In genomic region chr7:74323683-74324082, GRCm38 (mm10) we compare ENCODE assay signal across 9 mouse cellular contexts.
DNase-seq lines count a peak whose midpoint lies in the region; ATAC-seq and TF ChIP-seq lines count a peak whose summit lies in the region.
"Had no signal": no experiment of that assay in that cellular context is flagged by ENCODE, and none has a peak within 500 bp of the region (broad histone marks: within the 10 kb centered on the region; RNA-seq: fewer than 3 reads in every experiment).

No protein-coding gene starts in this region.

- no peaks in the 10 kb centered on the region for H3K27me3 ChIP-seq in forebrain, embryonic 12.5 days
- H3K27me3 ChIP-seq in forebrain, embryonic 10.5 days (ENCODE audit: poor library complexity, severe bottlenecking) = no peaks in the 10 kb centered on the region
- H3K27me3 ChIP-seq in heart, embryonic 13.5 days (replicated peaks) = no peaks in the 10 kb centered on the region
- no peaks in the 10 kb centered on the region for H3K27me3 ChIP-seq in kidney, postnatal 0 days (ENCODE audit: insufficient read depth, low read length)
- no peaks in the 10 kb centered on the region for H3K27me3 ChIP-seq in midbrain, embryonic 13.5 days

- no peak for DNase-seq in forebrain, embryonic 10.5 days (ENCODE audit: extremely low spot score, low spot score)
- peak; percentile 72 for DNase-seq in kidney, postnatal 0 days (ENCODE audit: low spot score)
- no peak for DNase-seq in thymus, postnatal 36 days
- no peak for DNase-seq in ovary, postnatal 10 days (ENCODE audit: low spot score)
- no peak for DNase-seq in cerebellum, postnatal 36 days
- DNase-seq: layer of hippocampus, postnatal 36 days had no signal

- no peak overlapping the region for H3K4me2 ChIP-seq in forebrain, embryonic 12.5 days
- no peak overlapping the region for H3K4me2 ChIP-seq in heart, embryonic 13.5 days
- no peak overlapping the region for H3K4me2 ChIP-seq in kidney, postnatal 0 days (ENCODE audit: low read length)
- no peak overlapping the region for H3K4me2 ChIP-seq in midbrain, embryonic 13.5 days (replicated peaks)

- H3K4me1 ChIP-seq in forebrain, embryonic 12.5 days = peaks cover 35% of the 10 kb centered on the region
- peaks cover 21% of the 10 kb centered on the region for H3K4me1 ChIP-seq in forebrain, embryonic 10.5 days
- H3K4me1 ChIP-seq in heart, embryonic 13.5 days = peaks cover 9% of the 10 kb centered on the region; the same call in 1 of the 2 replicates
- no peaks in the 10 kb centered on the region for H3K4me1 ChIP-seq in kidney, postnatal 0 days (replicated peaks; ENCODE audit: insufficient read depth, low read length)
- peaks cover 36% of the 10 kb centered on the region for H3K4me1 ChIP-seq in midbrain, embryonic 13.5 days (replicated peaks)

- H3K9ac ChIP-seq in forebrain, embryonic 12.5 days = no peak overlapping the region
- no peak overlapping the region for H3K9ac ChIP-seq in heart, embryonic 13.5 days
- no peak overlapping the region for H3K9ac ChIP-seq in kidney, postnatal 0 days (ENCODE audit: low read depth, low read length)
- no peak overlapping the region for H3K9ac ChIP-seq in midbrain, embryonic 13.5 days (replicated peaks)

- no peaks in the 10 kb centered on the region for H3K36me3 ChIP-seq in forebrain, embryonic 12.5 days (replicated peaks)
- no peaks in the 10 kb centered on the region for H3K36me3 ChIP-seq in forebrain, embryonic 10.5 days (replicated peaks)
- peaks cover 18% of the 10 kb centered on the region; the same call in 1 of the 2 replicates for H3K36me3 ChIP-seq in heart, embryonic 13.5 days
- no peaks in the 10 kb centered on the region for H3K36me3 ChIP-seq in kidney, postnatal 0 days (ENCODE audit: insufficient read depth, low read length)
- peaks cover 8% of the 10 kb centered on the region for H3K36me3 ChIP-seq in midbrain, embryonic 13.5 days

- WGBS in forebrain, embryonic 12.5 days = 63% methylated on average over 5 of the region's 5 CpGs
- 65% methylated on average over 5 of the region's 5 CpGs for WGBS in forebrain, embryonic 10.5 days
- 57% methylated on average over 5 of the region's 5 CpGs for WGBS in heart, embryonic 13.5 days
- 40% methylated on average over 5 of the region's 5 CpGs for WGBS in kidney, postnatal 0 days
- WGBS in midbrain, embryonic 13.5 days = 62% methylated on average over 5 of the region's 5 CpGs

- ATAC-seq in forebrain, embryonic 12.5 days (ENCODE audit: low FRiP score) = peak; percentile 49
- peak; percentile 34; the same call in 1 of the 2 replicates for ATAC-seq in heart, embryonic 13.5 days (ENCODE audit: extremely low read depth, insufficient number of reproducible peaks, low FRiP score, low TSS enrichment)
- ATAC-seq in kidney, postnatal 0 days (replicated peaks; ENCODE audit: low FRiP score, low read depth) = 0 out of 2 replicates have a peak, but pooled peaks have one; percentile 29
- peak; percentile 41; the same call in 1 of the 2 replicates for ATAC-seq in midbrain, embryonic 13.5 days

- peak overlapping the region; percentile 75; the same call in 1 of the 2 replicates for H3K27ac ChIP-seq in forebrain, embryonic 12.5 days
- H3K27ac ChIP-seq in forebrain, embryonic 10.5 days = no peak overlapping the region
- H3K27ac ChIP-seq in heart, embryonic 13.5 days (replicated peaks) = no peak overlapping the region
- H3K27ac ChIP-seq in kidney, postnatal 0 days = no peak overlapping the region
- H3K27ac ChIP-seq in midbrain, embryonic 13.5 days = 0 out of 2 replicates have a peak overlapping the region, but pooled peaks have one; percentile 10

- H3K9me3 ChIP-seq in forebrain, embryonic 12.5 days = no peaks in the 10 kb centered on the region
- H3K9me3 ChIP-seq in forebrain, embryonic 10.5 days = no peaks in the 10 kb centered on the region
- H3K9me3 ChIP-seq in heart, embryonic 13.5 days = no peaks in the 10 kb centered on the region
- H3K9me3 ChIP-seq in kidney, postnatal 0 days (replicated peaks; ENCODE audit: low read length) = no peaks in the 10 kb centered on the region
- no peaks in the 10 kb centered on the region for H3K9me3 ChIP-seq in midbrain, embryonic 13.5 days

- no peak for TF ChIP-seq CTCF in kidney, postnatal 0 days (IDR thresholded peaks at IDR 0.05; ENCODE audit: low read depth)

- no peak overlapping the region for H3K4me3 ChIP-seq in forebrain, embryonic 12.5 days (replicated peaks)
- H3K4me3 ChIP-seq in forebrain, embryonic 10.5 days = no peak overlapping the region
- no peak overlapping the region for H3K4me3 ChIP-seq in heart, embryonic 13.5 days
- no peak overlapping the region for H3K4me3 ChIP-seq in kidney, postnatal 0 days (replicated peaks; ENCODE audit: low read depth, low read length)
- no peak overlapping the region for H3K4me3 ChIP-seq in midbrain, embryonic 13.5 days (replicated peaks)

Comparison
In these comparisons a context has a peak if more than half of its experiments do, and no peak if none do; other contexts are left out.
1. H3K27ac ChIP-seq: peak in forebrain, embryonic 12.5 days (single experiment) and midbrain, embryonic 13.5 days (single experiment); none in forebrain, embryonic 10.5 days (single experiment), heart, embryonic 13.5 days (single experiment) and kidney, postnatal 0 days (single experiment).
2. Peak in every context shown above with its lines, with median percentiles within 50 percentile points of each other: ATAC-seq.